Mouse (Mus musculus) megakaryocyte, embryonic 14.5 days (primary cell): ENCODE data around the gene Ehf. TPM values are rescaled to one million over a fixed set of nuclear protein-coding genes. Genes with fewer than 3 reads are reported as not detected.

Experiments
- H3K27me3 ChIP-seq: replicated peaks from 2 replicates; pipeline ENCODE3; 2012; ENCODE audit warnings: inconsistent platforms
- H3K36me3 ChIP-seq: replicated peaks from 2 replicates; pipeline ENCODE3; 2012; ENCODE audit warnings: low read length, inconsistent platforms, mixed read lengths
- H3K4me1 ChIP-seq: 2 replicates; pipeline ENCODE4 v1.6.1; 2012; ENCODE audit warnings: inconsistent platforms
- H3K4me3 ChIP-seq: replicated peaks from 2 replicates; pipeline ENCODE3; 2012; ENCODE audit warnings: moderate library complexity, mild to moderate bottlenecking, inconsistent platforms
- H3K9me3 ChIP-seq: 2 replicates; pipeline ENCODE4 v1.6.1; 2012; ENCODE audit warnings: inconsistent platforms
- FLI1 ChIP-seq: IDR thresholded peaks from 2 replicates; pipeline ENCODE4 v1.6.1; 2012; ENCODE audit warnings: low read length, inconsistent platforms, mixed read lengths
- GATA1 ChIP-seq: IDR thresholded peaks from 3 replicates; pipeline ENCODE4 v1.6.1; 2012; ENCODE audit warnings: mixed read lengths, low read length, inconsistent platforms, borderline replicate concordance
- polyA plus RNA-seq: library from polyadenylated mRNA; stranded (reverse); fragments of >175 nt; gene quantifications from 2 replicates; pipeline ENCODE4 v1.2.3, GENCODE M21; 2012; ENCODE audit warnings: low replicate concordance; ENCODE audit not compliant: insufficient read depth

The Ehf gene
- polyA plus RNA-seq, 1 experiment, result not detected

- Histone ChIP-seq H3K4me1 (no peaks in the 10 kb centered on the region), H3K4me3 (no peak overlapping the region), H3K9me3 (no peaks in the 10 kb centered on the region), H3K27me3 (no peaks in the 10 kb centered on the region), H3K36me3 (no peaks in the 10 kb centered on the region)
- TF ChIP-seq FLI1 (no peak), GATA1 (no peak)
These were observed 64.0 kb downstream of the Ehf start for GRCm38 (mm10) chr2:103239086-103239485.

- Histone ChIP-seq H3K4me3 (no peak overlapping the region), H3K36me3 (no peaks in the 10 kb centered on the region), H3K27me3 (peaks cover 2% of the 10 kb centered on the region), H3K9me3 (no peaks in the 10 kb centered on the region), H3K4me1 (no peaks in the 10 kb centered on the region)
- TF ChIP-seq FLI1 (no peak), GATA1 (no peak)
These were observed 76.3 kb downstream of the Ehf start for GRCm38 (mm10) chr2:103226781-103227180.

GRCm38 (mm10) chr2:103220871-103221270 lies 82.2 kb downstream of the Ehf start:
- Histone ChIP-seq H3K36me3 (no peaks in the 10 kb centered on the region), H3K27me3 (peaks cover 13% of the 10 kb centered on the region), H3K4me1 (no peaks in the 10 kb centered on the region), H3K4me3 (no peak overlapping the region), H3K9me3 (no peaks in the 10 kb centered on the region)
- TF ChIP-seq GATA1 (no peak), FLI1 (no peak)

- no peak for TF ChIP-seq FLI1
- no peak for TF ChIP-seq GATA1
- H3K9me3 ChIP-seq, result no peaks in the 10 kb centered on the region
These were observed 84.8 kb downstream of the Ehf start for GRCm38 (mm10) chr2:103218323-103218722.

GRCm38 (mm10) chr2:103215801-103216200 lies 87.3 kb downstream of the Ehf start:
- Histone ChIP-seq H3K27me3 (peaks cover 12% of the 10 kb centered on the region), H3K4me1 (peaks cover 10% of the 10 kb centered on the region), H3K36me3 (no peaks in the 10 kb centered on the region), H3K4me3 (no peak overlapping the region), H3K9me3 (no peaks in the 10 kb centered on the region)
- no peak for TF ChIP-seq GATA1
- TF ChIP-seq FLI1, result no peak

More at GRCm38 (mm10) chr2:103218323-103218722, 84.8 kb downstream of the Ehf start:
- Histone ChIP-seq H3K4me1 (peaks cover 10% of the 10 kb centered on the region), H3K4me3 (no peak overlapping the region), H3K27me3 (peaks cover 13% of the 10 kb centered on the region), H3K36me3 (no peaks in the 10 kb centered on the region)

GRCm38 (mm10) chr2:103214861-103215260 lies 88.2 kb downstream of the Ehf start:
- TF ChIP-seq GATA1, result no peak
- H3K27me3 ChIP-seq, result peaks cover 7% of the 10 kb centered on the region
- H3K4me3 ChIP-seq, result no peak overlapping the region
- no peaks in the 10 kb centered on the region for H3K9me3 ChIP-seq
- H3K4me1 ChIP-seq, result peaks cover 10% of the 10 kb centered on the region
- no peaks in the 10 kb centered on the region for H3K36me3 ChIP-seq

- TF ChIP-seq GATA1 (no peak), FLI1 (no peak)
- H3K36me3 ChIP-seq, result no peaks in the 10 kb centered on the region
- H3K27me3 ChIP-seq, result peaks cover 7% of the 10 kb centered on the region
- no peak overlapping the region for H3K4me3 ChIP-seq
- H3K9me3 ChIP-seq, result no peaks in the 10 kb centered on the region
- peaks cover 10% of the 10 kb centered on the region for H3K4me1 ChIP-seq
These were observed 89.5 kb downstream of the Ehf start for GRCm38 (mm10) chr2:103213547-103213946.

Other genes with a start within 250 kb of the Ehf start
- gene Pdhx, start 229.8 kb downstream of the Ehf start, polyA plus RNA-seq, result 1.2 TPM in 1 of 2 replicates, not detected in the other
- gene Apip, start 229.6 kb downstream of the Ehf start, polyA plus RNA-seq, result 3.0 and 27.1 TPM in 2 replicates
- not detected in 2 replicates for gene Elf5, start 108.4 kb upstream of the Ehf start, polyA plus RNA-seq
- 42.4 and 46.3 TPM in 2 replicates for gene Cat, start 181.9 kb upstream of the Ehf start, polyA plus RNA-seq